Mouse (Mus musculus): ENCODE results near the gene Mphosph10.
A peak's percentile ranks its signal among the peaks of the same experiment; 100 is the strongest.

The Mphosph10 gene

DNA sequence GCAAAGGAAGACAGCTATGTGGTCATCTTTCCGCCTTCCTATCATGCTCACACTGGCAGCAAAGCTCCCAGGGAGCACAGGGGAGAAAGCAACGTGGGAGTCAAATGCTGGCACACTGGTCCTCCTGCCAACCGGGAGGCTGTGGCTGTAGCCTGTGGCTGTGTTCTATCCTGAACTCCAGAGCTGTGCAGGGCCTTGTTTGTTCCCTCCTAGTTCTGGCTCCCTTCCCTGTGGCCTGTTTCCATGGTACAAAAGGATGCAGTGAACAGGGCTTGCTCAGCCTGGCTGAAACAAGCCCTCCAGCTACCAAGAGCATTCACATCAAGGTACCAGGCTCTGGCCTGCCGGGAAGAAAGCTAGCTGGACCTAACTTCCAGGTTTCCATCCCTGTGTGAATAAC lies 41.0 kb downstream of the Mphosph10 start:
- DNase-seq (ENCODE audit: low read depth, low spot score) = no peak

- DNase-seq (ENCODE audit: low read depth, low spot score) = no peak
These were observed 42.8 kb downstream of the Mphosph10 start for GRCm38 (mm10) chr7:64349147-64349861.

DNA sequence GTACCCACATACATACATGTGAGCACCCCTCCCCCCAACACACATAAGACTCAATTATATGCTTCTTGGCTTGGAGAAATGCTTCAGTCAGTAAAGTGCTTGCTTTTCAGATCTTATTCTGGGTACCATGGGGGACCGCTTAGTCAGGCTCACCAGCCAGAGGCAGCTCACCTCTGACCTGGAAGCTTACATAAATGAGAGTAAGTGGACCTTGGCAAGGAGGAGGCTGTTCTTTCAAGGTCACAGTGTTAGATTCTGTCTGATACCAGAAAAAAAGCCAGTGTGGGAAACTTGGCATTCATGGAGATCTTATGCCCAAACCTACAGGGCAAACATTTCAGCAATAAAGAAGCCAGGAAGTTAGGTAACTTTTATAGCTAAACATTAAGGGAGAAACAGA lies 44.3 kb downstream of the Mphosph10 start:
- DNase-seq (ENCODE audit: low read depth, low spot score) = no peak

- DNase-seq (ENCODE audit: low read depth, low spot score) = no peak
These were observed 59.4 kb downstream of the Mphosph10 start for GRCm38 (mm10) chr7:64332686-64333085.

GRCm38 (mm10) chr7:64331309-64331708 lies 60.8 kb downstream of the Mphosph10 start:
- DNase-seq (ENCODE audit: low read depth, low spot score) = no peak

GRCm38 (mm10) chr7:64327486-64327885 lies 64.6 kb downstream of the Mphosph10 start:
- DNase-seq (ENCODE audit: low read depth, low spot score) = no peak

GRCm38 (mm10) chr7:64326892-64327291 lies 65.2 kb downstream of the Mphosph10 start:
- DNase-seq (ENCODE audit: low read depth, low spot score) = peak; percentile 71
